Mouse (Mus musculus): Measurements from ENCODE around the gene Atp5f1. TPM values are rescaled to one million over a fixed set of nuclear protein-coding genes. Genes with fewer than 3 reads are reported as not detected.

Gene Atp5f1
- polyA plus RNA-seq, 1 experiment from 2014 or later: 549 TPM

- H3K27me3 ChIP-seq (ENCODE audit: control insufficient read depth, insufficient read depth, low read length): no peaks in the 10 kb centered on the region
- no peaks in the 10 kb centered on the region for H3K4me1 ChIP-seq (ENCODE audit: control insufficient read depth, insufficient read depth, low read length)
- no peak overlapping the region for H3K4me2 ChIP-seq (ENCODE audit: low read depth)
- no peak overlapping the region for H3K4me3 ChIP-seq (ENCODE audit: low read depth, low read length)
- 78% methylated on average over 9 of the region's 9 CpGs for WGBS
- H3K9me3 ChIP-seq (ENCODE audit: control insufficient read depth, low read length): no peaks in the 10 kb centered on the region
- H3K9ac ChIP-seq (ENCODE audit: low read length): no peak overlapping the region
- ATAC-seq (ENCODE audit: insufficient read depth, low FRiP score, low TSS enrichment) (no peak), DNase-seq (ENCODE audit: low spot score) (no peak)
- H3K27ac ChIP-seq (ENCODE audit: low read depth, low read length): no peak overlapping the region
- no peaks in the 10 kb centered on the region for H3K36me3 ChIP-seq (ENCODE audit: control insufficient read depth, insufficient read depth, low read length)
Observed at GRCm38 (mm10) chr3:105912097-105912880, 47.6 kb downstream of the Atp5f1 start.

DNA sequence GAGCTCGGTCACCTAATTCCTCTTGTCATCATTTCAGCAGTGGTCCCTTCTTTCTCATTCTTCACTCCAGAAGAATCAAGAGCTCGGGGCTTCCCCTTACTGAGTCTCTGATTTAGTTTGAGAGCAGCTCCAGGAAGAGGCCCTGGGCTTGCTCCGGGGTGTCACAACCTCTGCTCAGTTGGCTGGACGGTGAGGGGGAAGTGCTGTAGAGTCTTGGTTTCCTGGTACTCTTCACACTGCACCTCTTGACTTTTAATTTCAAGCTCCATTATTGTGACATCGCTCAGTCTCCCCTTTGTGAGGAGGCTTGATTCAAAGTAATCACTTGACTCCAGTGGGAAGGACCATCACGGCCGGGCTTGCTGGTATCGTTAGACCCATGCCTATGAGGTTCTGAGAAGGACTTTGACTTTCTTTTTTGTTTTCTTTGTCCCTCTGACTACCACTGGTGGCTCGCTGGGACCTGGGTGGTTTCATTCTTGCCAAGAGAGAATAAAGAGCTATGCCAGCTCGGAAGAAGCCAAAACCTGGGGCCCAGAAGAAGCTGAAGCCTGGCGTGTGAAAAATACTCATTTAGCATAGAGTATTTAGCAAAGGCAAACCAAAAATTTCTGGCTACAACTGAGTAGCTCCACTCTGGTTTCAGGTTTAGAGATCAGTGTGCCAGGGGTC is 49.2 kb downstream of the Atp5f1 start:
- ATAC-seq (ENCODE audit: insufficient read depth, low FRiP score, low TSS enrichment) (no peak), DNase-seq (ENCODE audit: low spot score) (no peak)
- Histone ChIP-seq H3K36me3 (ENCODE audit: control insufficient read depth, insufficient read depth, low read length) (no peaks in the 10 kb centered on the region), H3K4me3 (ENCODE audit: low read depth, low read length) (no peak overlapping the region), H3K9me3 (ENCODE audit: control insufficient read depth, low read length) (no peaks in the 10 kb centered on the region), H3K27me3 (ENCODE audit: control insufficient read depth, insufficient read depth, low read length) (no peaks in the 10 kb centered on the region), H3K9ac (ENCODE audit: low read length) (no peak overlapping the region), H3K4me1 (ENCODE audit: control insufficient read depth, insufficient read depth, low read length) (no peaks in the 10 kb centered on the region), H3K27ac (ENCODE audit: low read depth, low read length) (no peak overlapping the region), H3K4me2 (ENCODE audit: low read depth) (no peak overlapping the region)
- 80% methylated on average over 11 of the region's 11 CpGs for WGBS

DNA sequence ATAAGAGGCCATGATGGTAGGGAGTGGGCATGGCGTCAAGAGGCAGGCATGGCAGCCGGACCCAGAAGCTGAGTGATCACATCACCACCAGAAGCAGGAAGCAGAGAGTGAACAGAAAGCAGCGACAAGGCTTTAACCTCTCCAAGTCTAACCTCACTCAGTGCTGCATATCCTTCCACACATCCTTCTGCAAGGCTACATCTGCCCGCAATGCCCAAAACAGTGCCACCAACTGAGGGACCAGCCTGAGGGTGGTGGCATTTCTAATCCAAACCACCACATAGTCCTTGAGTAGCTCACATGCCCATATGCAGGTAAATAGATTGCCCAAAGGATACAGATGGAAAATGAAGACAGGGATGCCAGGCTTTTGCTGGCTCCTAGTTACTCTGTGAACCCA is 50.9 kb downstream of the Atp5f1 start:
- H3K4me3 ChIP-seq (ENCODE audit: low read depth, low read length): no peak overlapping the region
- H3K9me3 ChIP-seq (ENCODE audit: control insufficient read depth, low read length): no peaks in the 10 kb centered on the region
- H3K27me3 ChIP-seq (ENCODE audit: control insufficient read depth, insufficient read depth, low read length): no peaks in the 10 kb centered on the region
- DNase-seq (ENCODE audit: low spot score) (no peak), ATAC-seq (ENCODE audit: insufficient read depth, low FRiP score, low TSS enrichment) (no peak)
- no peaks in the 10 kb centered on the region for H3K36me3 ChIP-seq (ENCODE audit: control insufficient read depth, insufficient read depth, low read length)
- no peak overlapping the region for H3K27ac ChIP-seq (ENCODE audit: low read depth, low read length)
- WGBS: 92% methylated on average over 4 of the region's 4 CpGs
- no peak overlapping the region for H3K4me2 ChIP-seq (ENCODE audit: low read depth)
- H3K4me1 ChIP-seq (ENCODE audit: control insufficient read depth, insufficient read depth, low read length): no peaks in the 10 kb centered on the region
- H3K9ac ChIP-seq (ENCODE audit: low read length): no peak overlapping the region

GRCm38 (mm10) chr3:105907956-105908655 is 51.8 kb downstream of the Atp5f1 start:
- Histone ChIP-seq H3K4me3 (ENCODE audit: low read depth, low read length) (no peak overlapping the region), H3K4me2 (ENCODE audit: low read depth) (no peak overlapping the region), H3K4me1 (ENCODE audit: control insufficient read depth, insufficient read depth, low read length) (no peaks in the 10 kb centered on the region), H3K27me3 (ENCODE audit: control insufficient read depth, insufficient read depth, low read length) (no peaks in the 10 kb centered on the region), H3K36me3 (ENCODE audit: control insufficient read depth, insufficient read depth, low read length) (no peaks in the 10 kb centered on the region), H3K9ac (ENCODE audit: low read length) (no peak overlapping the region), H3K9me3 (ENCODE audit: control insufficient read depth, low read length) (no peaks in the 10 kb centered on the region), H3K27ac (ENCODE audit: low read depth, low read length) (no peak overlapping the region)
- WGBS: 63% methylated on average over 9 of the region's 9 CpGs
- DNase-seq (ENCODE audit: low spot score) (no peak), ATAC-seq (ENCODE audit: insufficient read depth, low FRiP score, low TSS enrichment) (no peak)

DNA sequence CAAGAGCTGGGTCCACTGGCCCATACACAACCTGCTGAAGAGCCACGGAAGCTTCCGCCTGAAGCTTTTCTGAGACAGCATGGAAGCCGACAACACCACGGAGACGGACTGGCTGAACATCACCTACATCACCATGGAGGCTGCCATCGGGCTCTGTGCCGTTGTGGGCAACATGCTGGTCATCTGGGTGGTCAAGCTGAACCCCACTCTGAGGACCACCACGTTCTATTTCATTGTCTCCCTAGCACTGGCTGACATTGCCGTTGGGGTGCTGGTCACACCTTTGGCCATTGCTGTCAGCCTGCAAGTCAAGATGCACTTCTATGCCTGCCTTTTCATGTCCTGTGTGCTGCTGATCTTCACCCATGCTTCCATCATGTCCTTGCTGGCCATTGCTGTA is 55.2 kb downstream of the Atp5f1 start:
- no peak for DNase-seq (ENCODE audit: low spot score)
- Histone ChIP-seq H3K4me3 (ENCODE audit: low read depth, low read length) (no peak overlapping the region), H3K27ac (ENCODE audit: low read depth, low read length) (no peak overlapping the region), H3K9me3 (ENCODE audit: control insufficient read depth, low read length) (no peaks in the 10 kb centered on the region), H3K27me3 (ENCODE audit: control insufficient read depth, insufficient read depth, low read length) (no peaks in the 10 kb centered on the region), H3K36me3 (ENCODE audit: control insufficient read depth, insufficient read depth, low read length) (no peaks in the 10 kb centered on the region), H3K9ac (ENCODE audit: low read length) (no peak overlapping the region), H3K4me2 (ENCODE audit: low read depth) (no peak overlapping the region), H3K4me1 (ENCODE audit: control insufficient read depth, insufficient read depth, low read length) (no peaks in the 10 kb centered on the region)
- WGBS: 91% methylated on average over 9 of the region's 9 CpGs
- no peak for ATAC-seq (ENCODE audit: insufficient read depth, low FRiP score, low TSS enrichment)

GRCm38 (mm10) chr3:105904213-105904612 is 55.7 kb downstream of the Atp5f1 start:
- Histone ChIP-seq H3K27ac (ENCODE audit: low read depth, low read length) (no peak overlapping the region), H3K9me3 (ENCODE audit: control insufficient read depth, low read length) (no peaks in the 10 kb centered on the region), H3K9ac (ENCODE audit: low read length) (no peak overlapping the region), H3K4me3 (ENCODE audit: low read depth, low read length) (no peak overlapping the region), H3K4me1 (ENCODE audit: control insufficient read depth, insufficient read depth, low read length) (no peaks in the 10 kb centered on the region), H3K4me2 (ENCODE audit: low read depth) (no peak overlapping the region), H3K36me3 (ENCODE audit: control insufficient read depth, insufficient read depth, low read length) (no peaks in the 10 kb centered on the region), H3K27me3 (ENCODE audit: control insufficient read depth, insufficient read depth, low read length) (no peaks in the 10 kb centered on the region)
- DNase-seq (ENCODE audit: low spot score) (no peak), ATAC-seq (ENCODE audit: insufficient read depth, low FRiP score, low TSS enrichment) (no peak)
- WGBS: 72% methylated on average over 4 of the region's 4 CpGs

DNA sequence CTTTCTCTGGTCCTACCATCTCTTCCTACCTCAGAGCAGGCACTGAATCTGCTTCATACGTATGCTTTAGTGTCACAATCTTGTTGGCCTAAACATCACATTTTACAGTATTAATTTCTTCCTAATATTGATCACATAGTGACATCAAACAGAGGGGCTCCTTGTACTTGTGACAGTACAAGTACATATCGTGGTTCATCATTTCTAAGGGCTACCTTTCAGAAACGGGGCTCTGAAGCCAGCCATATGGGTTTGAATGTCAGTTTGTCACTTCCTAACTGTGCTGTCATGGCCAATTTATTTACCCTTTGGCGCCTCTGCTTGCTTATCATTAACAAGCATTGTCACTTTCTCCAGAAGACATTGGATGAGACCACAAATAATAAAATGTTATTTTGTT is 58.4 kb downstream of the Atp5f1 start:
- no peaks in the 10 kb centered on the region for H3K36me3 ChIP-seq (ENCODE audit: control insufficient read depth, insufficient read depth, low read length)
- H3K27ac ChIP-seq (ENCODE audit: low read depth, low read length): no peak overlapping the region
- H3K9me3 ChIP-seq (ENCODE audit: control insufficient read depth, low read length): no peaks in the 10 kb centered on the region
- DNase-seq (ENCODE audit: low spot score): no peak
- no peaks in the 10 kb centered on the region for H3K4me1 ChIP-seq (ENCODE audit: control insufficient read depth, insufficient read depth, low read length)
- no peak overlapping the region for H3K4me2 ChIP-seq (ENCODE audit: low read depth)
- WGBS: 84% methylated on average over 4 of the region's 4 CpGs
- no peaks in the 10 kb centered on the region for H3K27me3 ChIP-seq (ENCODE audit: control insufficient read depth, insufficient read depth, low read length)
- H3K4me3 ChIP-seq (ENCODE audit: low read depth, low read length): no peak overlapping the region
- no peak overlapping the region for H3K9ac ChIP-seq (ENCODE audit: low read length)
- no peak for ATAC-seq (ENCODE audit: insufficient read depth, low FRiP score, low TSS enrichment)

DNA sequence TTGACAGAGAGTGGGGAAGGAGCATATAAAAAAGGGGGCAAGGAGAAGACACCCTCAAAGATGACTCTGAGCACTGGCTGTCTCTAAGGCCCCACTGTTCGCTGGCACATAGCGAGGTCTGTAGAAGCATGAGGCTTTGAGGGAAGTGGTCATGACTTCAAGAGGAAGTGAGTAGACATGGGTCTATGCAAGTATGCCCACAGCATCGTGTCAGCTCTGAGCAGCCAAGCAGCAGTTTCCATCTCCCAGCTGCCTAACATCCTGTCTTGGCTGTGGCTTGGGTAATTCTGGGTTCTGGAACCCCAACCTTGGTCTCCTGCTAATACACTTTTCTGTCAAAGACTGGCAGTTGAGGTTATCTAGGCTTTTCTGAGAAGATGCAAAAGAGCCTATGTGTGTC is 59.2 kb downstream of the Atp5f1 start:
- H3K9me3 ChIP-seq (ENCODE audit: control insufficient read depth, low read length): no peaks in the 10 kb centered on the region
- DNase-seq (ENCODE audit: low spot score): no peak

More for the DNA sequence above, 59.2 kb downstream of the Atp5f1 start:
- Histone ChIP-seq H3K27ac (ENCODE audit: low read depth, low read length) (no peak overlapping the region), H3K4me3 (ENCODE audit: low read depth, low read length) (no peak overlapping the region), H3K9ac (ENCODE audit: low read length) (no peak overlapping the region), H3K27me3 (ENCODE audit: control insufficient read depth, insufficient read depth, low read length) (no peaks in the 10 kb centered on the region), H3K4me2 (ENCODE audit: low read depth) (no peak overlapping the region), H3K36me3 (ENCODE audit: control insufficient read depth, insufficient read depth, low read length) (no peaks in the 10 kb centered on the region), H3K4me1 (ENCODE audit: control insufficient read depth, insufficient read depth, low read length) (no peaks in the 10 kb centered on the region)
- WGBS: 87% methylated on average over 3 of the region's 3 CpGs
- ATAC-seq (ENCODE audit: insufficient read depth, low FRiP score, low TSS enrichment): no peak
